Mouse (Mus musculus) frontal cortex, postnatal 14 days (tissue): ENCODE results near the gene Cntfr.
"Not testable (repeated sequence)": the region's sequence is repeated elsewhere in the genome, so short reads cannot be mapped to it uniquely, and the experiment has no call there.

Experiments
- DNase-seq, 2 experiments: peaks; one replicate each; pipeline ENCODE4 v3.0.0; 2022; ENCODE audit warnings: low spot score in 2 of 2

Cntfr gene

GRCm38 (mm10) chr4:41710229-41710628, 13.3 kb upstream of the Cntfr start:
- no peak for DNase-seq

DNA sequence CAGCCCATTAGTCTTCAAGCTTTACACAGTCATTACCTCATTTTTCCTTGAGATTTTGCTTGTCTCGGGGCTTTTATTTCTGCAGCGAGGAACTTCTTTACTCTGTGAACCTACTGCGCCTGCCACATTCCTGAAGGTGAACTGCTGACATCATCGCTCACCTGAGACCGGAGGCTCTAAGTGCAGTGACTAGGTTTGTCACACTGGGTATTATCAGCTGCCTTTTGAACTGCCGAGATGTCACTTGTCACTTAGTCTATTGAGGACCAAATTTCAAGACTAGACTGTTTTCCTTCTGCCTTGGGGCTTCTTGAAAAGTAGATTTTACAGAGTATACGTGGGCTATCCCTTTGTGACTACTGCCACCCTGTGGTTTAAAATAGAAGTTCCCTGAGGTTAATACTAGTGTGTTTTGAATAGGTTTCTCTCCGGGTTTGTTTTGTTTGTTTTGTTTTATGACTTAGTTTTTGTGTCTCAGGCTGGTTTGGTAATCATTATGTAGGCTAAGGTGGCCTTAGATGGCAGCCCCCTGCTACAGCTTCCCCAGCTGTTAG, 11.4 kb upstream of the Cntfr start:
- no peak for DNase-seq

DNA sequence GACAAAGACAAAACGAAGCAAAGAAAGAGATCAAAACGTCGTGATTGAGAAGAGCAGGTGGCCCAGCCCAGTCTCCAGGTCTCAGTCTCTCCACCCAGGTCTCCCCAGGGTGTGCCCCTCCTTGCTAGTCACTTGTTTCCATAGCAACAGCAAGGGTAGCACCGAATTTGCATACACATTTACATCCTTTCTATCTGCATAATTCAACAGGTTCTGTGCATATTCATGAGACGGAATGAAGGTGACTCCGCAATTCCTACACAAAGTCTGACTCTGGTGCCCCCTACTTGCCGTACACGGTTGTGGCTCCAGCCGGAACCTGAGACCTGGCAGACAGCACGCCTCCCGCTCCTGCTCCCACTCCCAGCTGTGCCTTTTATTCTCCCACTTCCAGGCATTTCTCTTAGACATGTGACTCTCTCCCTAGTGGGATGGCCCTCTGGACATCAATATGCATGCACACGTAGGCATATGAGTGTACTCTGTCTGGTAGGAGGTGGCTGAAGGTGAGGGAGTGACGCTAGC, 10.2 kb upstream of the Cntfr start:
- peak; percentile 67 to 74 for DNase-seq

DNA sequence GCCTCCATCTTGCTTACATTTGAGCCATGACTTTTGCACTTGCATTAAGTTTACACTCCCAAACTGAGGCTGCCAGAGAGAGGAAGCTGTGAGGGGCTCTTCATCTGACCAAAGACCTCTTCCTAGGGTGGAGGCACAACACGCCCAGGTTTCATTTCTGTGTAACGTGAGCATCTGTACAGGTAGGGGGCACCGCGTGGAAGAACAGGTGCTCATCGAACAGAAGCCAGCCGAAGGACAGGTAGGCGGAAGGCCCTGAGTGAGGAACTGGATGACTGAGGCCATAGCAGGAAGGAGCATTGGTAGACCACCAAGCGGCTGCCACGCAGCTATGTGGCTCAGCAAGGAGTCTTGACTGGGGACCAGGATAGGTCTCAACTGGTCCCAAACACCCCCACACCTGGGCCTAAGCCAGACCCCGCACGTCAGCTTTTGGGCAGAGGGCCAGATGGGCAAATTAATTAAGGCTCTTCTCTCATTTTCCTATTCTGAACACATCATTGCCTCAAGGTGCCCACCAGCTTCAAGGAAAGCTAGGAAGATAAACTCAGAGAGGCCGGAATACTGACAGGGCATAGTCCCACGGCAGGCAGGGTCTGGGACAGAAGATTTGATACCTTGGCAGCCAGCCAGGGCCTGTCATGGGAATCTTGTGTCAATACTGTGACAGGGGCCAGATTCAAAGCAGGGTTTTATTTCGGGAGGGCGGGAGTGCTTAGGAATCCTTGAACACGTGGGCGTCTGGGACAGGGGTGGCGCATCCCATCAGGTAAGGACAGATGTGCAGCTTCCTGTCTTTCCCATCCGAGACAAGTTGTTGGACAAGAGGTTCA, 9.2 kb upstream of the Cntfr start:
- DNase-seq, result no peak

DNA sequence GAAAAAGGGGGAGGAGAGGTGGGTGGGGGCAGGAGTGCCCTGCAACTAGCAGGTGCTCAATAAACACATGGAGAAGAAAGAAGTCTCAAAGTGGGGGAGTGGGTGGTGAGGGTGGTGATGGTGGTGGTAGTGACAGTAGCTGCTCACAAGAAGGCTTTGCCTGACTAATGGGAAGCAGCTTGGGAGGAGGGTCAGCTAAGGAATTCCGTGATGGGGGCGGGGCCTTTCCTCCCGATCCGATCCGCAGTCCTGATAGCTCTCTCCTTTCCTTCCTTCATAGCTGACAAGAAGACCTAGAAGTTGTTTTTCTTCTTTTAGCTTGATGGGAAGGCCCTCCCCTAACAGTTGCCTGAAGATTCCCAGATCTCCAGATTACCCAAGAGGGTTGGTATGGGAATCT, 7.8 kb upstream of the Cntfr start:
- no peak for DNase-seq

GRCm38 (mm10) chr4:41702226-41702625, 5.3 kb upstream of the Cntfr start:
- not testable (repeated sequence) for DNase-seq

DNA sequence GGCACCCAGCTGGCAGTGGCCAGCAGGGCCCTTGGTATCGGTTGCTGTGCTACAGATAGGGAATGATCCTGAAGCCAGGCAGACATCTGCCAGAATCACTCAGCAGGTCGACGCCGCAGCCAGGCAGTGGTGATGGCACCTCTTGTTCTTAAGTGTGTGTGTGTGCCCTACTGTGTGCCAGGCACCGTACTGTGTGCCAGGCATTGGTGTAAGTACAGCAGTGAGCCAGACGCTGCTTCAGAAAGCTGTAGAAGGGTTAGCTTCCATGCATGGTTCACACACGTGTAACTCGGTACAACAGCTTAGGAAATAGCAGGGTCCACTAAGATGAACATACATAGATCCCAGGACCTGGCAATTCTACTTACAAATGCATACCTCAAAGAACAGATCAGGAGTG, 3.3 kb upstream of the Cntfr start:
- not testable (repeated sequence) for DNase-seq

GRCm38 (mm10) chr4:41699783-41700182, 2.9 kb upstream of the Cntfr start, which contains the start of gene Il11ra1:
TSS of gene Il11ra1 (plus strand) at chr4:41699989.
- DNase-seq, result not testable (repeated sequence)

DNA sequence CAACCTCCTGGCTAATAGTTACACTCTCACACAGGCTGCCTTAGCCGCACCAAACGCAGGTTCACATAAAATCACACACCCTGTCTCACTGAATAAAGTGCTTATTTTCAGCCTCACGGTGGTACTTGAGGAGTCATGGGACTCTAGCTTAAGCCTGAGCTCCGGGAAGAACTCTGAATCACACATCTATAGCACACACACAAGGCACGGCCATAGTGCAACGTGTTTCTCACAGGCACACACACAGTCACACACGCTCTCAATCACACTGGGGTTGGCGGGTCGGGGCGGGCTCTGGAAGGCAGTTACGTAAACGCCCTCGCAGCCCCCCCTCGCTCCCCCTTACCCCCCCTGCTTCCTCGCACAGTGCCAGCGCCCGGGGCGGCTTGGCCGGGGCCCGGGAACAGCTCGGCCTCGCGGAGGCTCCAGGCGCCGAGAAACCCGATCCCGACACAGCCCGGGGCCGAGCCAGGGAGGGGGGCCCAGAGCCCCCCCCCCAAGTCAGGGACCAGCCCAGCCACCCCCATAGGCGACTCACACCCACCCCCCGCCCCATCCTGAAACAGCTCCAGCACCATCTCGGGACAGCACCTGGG, 1.6 kb upstream of the Cntfr start:
- not testable (repeated sequence) for DNase-seq

GRCm38 (mm10) chr4:41696452-41696851, 437 bp downstream of the Cntfr start:
- DNase-seq, result not testable (repeated sequence)

DNA sequence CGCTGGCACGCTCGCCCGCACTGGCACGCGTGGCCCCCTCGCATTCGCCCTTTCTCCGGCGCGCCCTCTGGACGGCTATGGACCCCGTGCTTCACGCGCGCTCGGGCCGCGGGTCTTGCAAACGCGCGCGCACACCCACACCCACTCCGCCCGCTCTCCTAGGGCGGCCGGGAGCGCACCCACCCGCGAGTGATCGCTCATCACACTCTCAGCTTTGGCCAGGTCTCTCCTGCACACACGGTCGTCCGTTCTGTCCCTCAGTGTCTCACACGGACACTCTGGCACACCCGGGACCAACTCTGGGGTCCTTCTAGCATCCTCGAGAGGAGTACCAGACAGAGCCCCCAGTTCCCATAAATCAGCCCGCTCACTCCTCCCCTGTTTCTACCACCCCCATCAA, 1.1 kb downstream of the Cntfr start:
- DNase-seq, result not testable (repeated sequence)

GRCm38 (mm10) chr4:41693511-41693910, 3.4 kb downstream of the Cntfr start:
- not testable (repeated sequence) for DNase-seq

GRCm38 (mm10) chr4:41690014-41690413, 6.9 kb downstream of the Cntfr start:
- DNase-seq, result not testable (repeated sequence)

DNA sequence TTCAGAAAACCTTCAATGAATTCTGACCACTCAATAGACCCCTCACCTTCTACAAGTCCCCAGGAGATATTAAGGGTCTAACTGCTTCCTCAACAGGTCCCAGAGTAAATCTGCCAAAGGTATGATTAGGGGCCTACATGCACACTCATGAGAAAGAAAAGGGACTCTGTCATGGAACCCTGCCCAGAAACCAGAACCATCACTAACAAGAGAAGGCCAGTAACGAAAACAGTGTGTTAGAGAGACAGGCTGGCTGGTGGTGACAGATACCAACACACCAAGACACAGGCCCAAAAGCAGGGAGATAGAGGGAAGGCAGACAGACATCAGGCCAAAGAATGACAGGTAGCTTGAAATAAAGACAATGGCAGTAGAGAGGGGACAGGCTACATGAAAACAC, 8.3 kb downstream of the Cntfr start:
- DNase-seq, result not testable (repeated sequence)

DNA sequence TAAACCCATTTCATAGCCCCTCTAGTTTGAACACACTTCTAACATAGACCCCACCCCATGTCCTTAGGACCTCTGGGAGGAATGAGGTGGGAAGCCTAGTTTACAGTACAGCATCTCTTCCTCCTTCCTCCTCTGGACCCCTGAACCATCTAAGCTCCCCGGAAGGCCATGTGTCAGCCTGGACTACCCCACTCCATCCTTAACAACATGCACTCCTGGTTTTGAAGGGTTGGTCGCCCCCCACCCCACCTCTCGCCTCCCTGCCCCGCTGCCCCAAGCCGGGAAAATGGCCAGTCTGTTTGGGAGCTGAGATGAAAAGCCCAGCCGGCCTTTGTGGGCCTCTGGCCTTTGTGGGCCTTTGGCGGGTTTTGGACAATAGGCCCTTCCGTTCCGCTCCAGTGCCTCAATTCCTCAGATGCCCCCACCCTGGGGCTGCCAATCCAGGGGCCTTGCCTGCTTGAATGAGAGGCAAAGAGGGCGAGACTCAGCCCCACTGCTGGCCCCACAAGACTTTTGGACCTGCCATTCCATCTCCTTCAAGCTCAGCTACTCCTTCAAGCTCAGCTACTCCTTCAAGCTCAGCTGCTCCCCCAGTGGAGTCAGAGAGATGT, 10.9 kb downstream of the Cntfr start:
- not testable (repeated sequence) for DNase-seq

DNA sequence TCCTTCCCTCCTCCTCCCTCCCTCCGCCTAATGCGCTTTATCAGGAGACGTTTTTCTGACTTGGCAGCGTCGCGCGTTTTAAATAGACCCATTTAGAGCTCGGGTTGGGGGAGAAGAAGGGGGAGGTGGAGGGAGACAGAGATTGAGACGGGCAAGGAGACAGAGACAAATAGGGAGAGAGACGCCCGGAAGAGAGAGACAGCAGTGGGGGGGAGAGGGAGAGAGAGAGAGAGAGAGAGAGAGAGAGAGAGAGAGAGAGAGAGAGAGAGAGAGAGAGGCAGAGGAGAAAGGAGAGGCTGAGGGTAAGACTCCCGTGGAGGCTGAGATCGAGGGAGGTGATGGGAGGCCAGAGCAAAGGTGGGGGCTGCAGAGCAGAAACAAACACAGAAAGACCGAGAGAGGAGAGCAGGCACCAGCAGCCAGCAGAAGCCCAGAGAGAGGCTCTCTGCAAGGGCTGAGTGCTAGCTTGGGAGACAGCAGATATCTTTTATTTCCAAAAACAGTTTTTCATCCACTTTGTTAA, 11.9 kb downstream of the Cntfr start:
- not testable (repeated sequence) for DNase-seq

DNA sequence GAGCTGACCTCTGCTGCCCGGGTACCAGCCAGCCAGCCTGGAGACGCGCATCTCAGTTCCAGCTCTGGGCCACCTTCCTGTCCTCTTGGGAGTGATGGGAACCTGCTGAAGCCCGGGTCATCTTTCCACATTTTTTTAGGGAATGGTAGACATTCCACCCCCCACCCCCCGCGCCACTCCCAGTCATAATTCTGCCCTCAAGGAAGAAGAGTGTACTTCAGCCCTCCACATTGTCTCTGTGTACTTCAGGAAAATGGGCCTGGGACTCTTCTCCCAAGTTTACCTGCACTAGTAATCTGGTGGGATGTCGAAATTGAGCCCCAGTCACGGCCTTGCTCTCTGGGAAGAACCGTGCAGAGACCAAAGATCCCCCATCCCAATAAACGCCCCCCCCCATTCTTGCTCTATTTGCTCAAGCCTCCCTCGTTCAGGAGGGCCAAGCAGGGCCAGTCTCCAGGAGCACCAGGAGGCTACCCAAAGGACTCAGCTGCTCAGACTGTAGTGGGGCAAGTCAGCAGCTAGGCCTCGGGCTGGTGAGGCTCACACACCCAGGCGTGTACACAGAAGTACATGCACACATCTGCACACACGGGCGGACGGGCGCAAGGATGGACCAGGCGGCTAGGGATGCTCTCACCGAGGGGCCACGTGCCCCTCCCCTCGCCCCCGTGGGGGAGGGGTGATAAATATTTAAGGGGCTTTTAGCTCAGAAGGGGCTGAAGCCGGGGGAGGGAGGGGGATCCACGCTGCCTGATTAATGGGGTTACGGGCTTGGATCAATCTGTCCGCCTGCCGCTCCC, 12.6 kb downstream of the Cntfr start:
- not testable (repeated sequence) for DNase-seq

GRCm38 (mm10) chr4:41683303-41683702, 13.6 kb downstream of the Cntfr start:
- not testable (repeated sequence) for DNase-seq

DNA sequence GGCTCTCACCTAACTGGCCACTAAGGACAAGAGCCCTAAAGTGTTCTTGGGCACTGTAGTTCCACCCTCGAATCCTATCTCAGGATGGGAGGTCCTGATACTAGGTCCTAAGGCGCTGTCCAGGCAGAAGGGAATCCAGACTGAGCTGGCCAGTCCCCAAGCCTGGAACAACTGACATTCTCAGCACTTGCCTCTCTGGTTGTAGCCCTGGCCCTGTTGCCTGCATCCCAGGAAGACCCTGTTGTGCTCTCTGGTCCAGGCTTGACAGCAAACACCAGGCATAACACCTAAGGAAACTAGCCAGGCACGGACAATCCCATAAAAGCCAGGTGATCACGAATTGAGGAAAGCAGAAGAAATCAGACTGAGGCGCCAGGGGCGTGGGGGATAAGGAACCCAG, 14.1 kb downstream of the Cntfr start:
- DNase-seq, result no peak

GRCm38 (mm10) chr4:41681947-41682346, 14.9 kb downstream of the Cntfr start:
- no peak for DNase-seq

- DNase-seq, result no peak
Observed at GRCm38 (mm10) chr4:41681176-41681575, 15.7 kb downstream of the Cntfr start.
